Mouse (Mus musculus): ENCODE measurements at regions not wholly inside any gene's neighbourhood (a gene's known extent, or its start where the extent isn't known, plus 50 kb on each side); places are given as distances from the start of the nearest gene placed in this dataset.

DNA sequence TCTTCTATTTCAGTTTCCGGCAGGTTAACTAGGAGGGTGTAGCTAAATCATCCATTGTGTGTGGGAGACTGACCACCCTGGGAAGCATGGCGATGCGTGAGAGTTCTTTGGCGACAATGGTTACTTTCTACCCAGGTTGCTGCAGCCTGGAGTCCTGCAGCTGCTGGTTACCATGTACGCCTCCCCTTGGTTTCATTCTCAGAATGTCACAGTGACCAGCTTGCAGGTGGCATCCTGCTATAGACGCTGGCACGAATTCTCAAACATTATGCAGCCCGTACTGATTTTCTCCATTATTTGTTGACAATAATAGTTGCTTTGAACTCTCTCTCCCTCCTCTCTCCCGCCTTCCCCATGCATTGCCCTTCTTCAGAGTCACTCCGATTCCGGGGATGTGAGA lies 301.2 kb downstream of the Brinp2 start:
- TF ChIP-seq CTCF (IDR thresholded peaks at IDR 0.05; ENCODE audit: low read depth) (no peak), EP300 (optimal IDR thresholded peaks at IDR 0.05) (no peak)
